In genomic region chr13:35676921-35677320, GRCm38 (mm10) we compare ENCODE assay signal across 30 mouse cellular contexts. TPM values are rescaled to one million over a fixed set of nuclear protein-coding genes. Genes with fewer than 3 reads are reported as not detected.
DNase-seq lines count a peak whose midpoint lies in the region; ATAC-seq and TF ChIP-seq lines count a peak whose summit lies in the region.
"Had no signal": no experiment of that assay in that cellular context is flagged by ENCODE, and none has a peak within 500 bp of the region (broad histone marks: within the 10 kb centered on the region; RNA-seq: fewer than 3 reads in every experiment).

No protein-coding gene starts in this region.

- no peak for TF ChIP-seq CTCF in stomach, postnatal 0 days (IDR thresholded peaks at IDR 0.05; ENCODE audit: low read depth)

- H3K4me1 ChIP-seq in stomach, embryonic 15.5 days, result no peaks in the 10 kb centered on the region
- no peaks in the 10 kb centered on the region for H3K4me1 ChIP-seq in stomach, postnatal 0 days (replicated peaks; ENCODE audit: control insufficient read depth, insufficient read depth)
- peaks cover 77% of the 10 kb centered on the region for H3K4me1 ChIP-seq in erythroblast, embryonic 14.5 days (ENCODE audit: control insufficient read depth)
- peaks cover 60% of the 10 kb centered on the region for H3K4me1 ChIP-seq in liver, embryonic 13.5 days (replicated peaks)
- H3K4me1 ChIP-seq: heart, embryonic 15.5 days; hindbrain, embryonic 10.5 days; midbrain, embryonic 13.5 days had no signal

- no peaks in the 10 kb centered on the region for H3K27me3 ChIP-seq in stomach, embryonic 15.5 days (replicated peaks)
- no peaks in the 10 kb centered on the region for H3K27me3 ChIP-seq in stomach, postnatal 0 days (ENCODE audit: control insufficient read depth, insufficient read depth, low read length)
- H3K27me3 ChIP-seq in erythroblast, embryonic 14.5 days (ENCODE audit: control insufficient read depth), result no peaks in the 10 kb centered on the region
- H3K27me3 ChIP-seq in liver, embryonic 13.5 days, result no peaks in the 10 kb centered on the region
- H3K27me3 ChIP-seq: CH12.LX; embryonic facial prominence, embryonic 15.5 days; heart, embryonic 15.5 days; limb, embryonic 12.5 days; midbrain, embryonic 13.5 days had no signal

- 94% methylated on average over 1 of the region's 1 CpGs for WGBS in stomach, embryonic 15.5 days
- 85% methylated on average over 1 of the region's 1 CpGs for WGBS in stomach, postnatal 0 days
- 86% methylated on average over 1 of the region's 1 CpGs for WGBS in liver, embryonic 13.5 days (ENCODE audit: insufficient replicate concordance)

- no peak overlapping the region for H3K4me2 ChIP-seq in stomach, embryonic 15.5 days
- no peak overlapping the region for H3K4me2 ChIP-seq in stomach, postnatal 0 days (replicated peaks; ENCODE audit: low read depth)
- peak overlapping the region; percentile 49 for H3K4me2 ChIP-seq in liver, embryonic 13.5 days
- H3K4me2 ChIP-seq: embryonic facial prominence, embryonic 15.5 days; heart, embryonic 15.5 days; limb, embryonic 12.5 days; midbrain, embryonic 13.5 days had no signal

- TF ChIP-seq EP300 in stomach, postnatal 0 days (optimal IDR thresholded peaks at IDR 0.05), result no peak

- no peak overlapping the region for H3K4me3 ChIP-seq in stomach, embryonic 15.5 days (replicated peaks)
- H3K4me3 ChIP-seq in stomach, postnatal 0 days (ENCODE audit: low read depth, low read length), result no peak overlapping the region
- peak overlapping the region; percentile 39 for H3K4me3 ChIP-seq in erythroblast, embryonic 14.5 days (replicated peaks)
- peak overlapping the region; percentile 21; the same call in 1 of the 2 replicates for H3K4me3 ChIP-seq in liver, embryonic 13.5 days (replicated peaks)
- H3K4me3 ChIP-seq: embryonic facial prominence, embryonic 15.5 days; heart, adult 2 months; heart, embryonic 15.5 days; hindbrain, embryonic 10.5 days; layer of hippocampus, adult 2 months; limb, embryonic 12.5 days; midbrain, embryonic 13.5 days had no signal

- DNase-seq in stomach, postnatal 0 days (ENCODE audit: low spot score), result no peak
- DNase-seq in liver, embryonic 13.5 days, result peak; percentile 17
- no peak for DNase-seq in layer of hippocampus, postnatal 10 days (ENCODE audit: low spot score in 2 of 2)
- DNase-seq in frontal cortex, postnatal 10 days (ENCODE audit: low spot score in 2 of 2), result no peak
- DNase-seq in right cerebral cortex, adult 2 months (ENCODE audit: low spot score in 2 of 2), result no peak
- DNase-seq: adrenal gland, adult 8-10 months; B cell, adult 2 months; cerebellum, adult 9-10 months; forebrain, postnatal 0 days; gastrocnemius, postnatal 25 days; heart, adult 2 months; kidney, adult 18-20 months; kidney, postnatal 25 days; layer of hippocampus, postnatal 36 days; lung, adult 2 months; lung, postnatal 14 days; right cerebral cortex, postnatal 25 days; thymus, postnatal 36 days had no signal

- no peak overlapping the region for H3K9ac ChIP-seq in stomach, embryonic 15.5 days
- H3K9ac ChIP-seq in stomach, postnatal 0 days (ENCODE audit: low read length), result no peak overlapping the region
- no peak overlapping the region for H3K9ac ChIP-seq in liver, embryonic 13.5 days
- H3K9ac ChIP-seq: embryonic facial prominence, embryonic 15.5 days; forebrain, postnatal 0 days; heart, embryonic 15.5 days; limb, embryonic 12.5 days; midbrain, embryonic 13.5 days had no signal

- ATAC-seq in stomach, embryonic 15.5 days (ENCODE audit: insufficient read depth, low FRiP score, low read depth), result peak; percentile 33; the same call in 1 of the 2 replicates
- ATAC-seq in stomach, postnatal 0 days (ENCODE audit: low FRiP score, low TSS enrichment), result no peak
- ATAC-seq in liver, embryonic 13.5 days (ENCODE audit: low read depth), result peak; percentile 34
- ATAC-seq: activated CD4-positive, CD25-positive, alpha-beta regulatory T cell, adult 4 months; forebrain, postnatal 0 days; hindbrain, postnatal 0 days; midbrain, embryonic 13.5 days had no signal

- no peak overlapping the region for H3K27ac ChIP-seq in stomach, embryonic 15.5 days
- H3K27ac ChIP-seq in stomach, postnatal 0 days (replicated peaks), result no peak overlapping the region
- H3K27ac ChIP-seq in liver, embryonic 13.5 days, result peak overlapping the region; percentile 100
- H3K27ac ChIP-seq: embryonic facial prominence, embryonic 15.5 days; heart, adult 2 months; heart, embryonic 15.5 days; hindbrain, embryonic 10.5 days; hindbrain, postnatal 0 days; layer of hippocampus, adult 2 months; limb, embryonic 12.5 days; midbrain, embryonic 13.5 days had no signal

- no peaks in the 10 kb centered on the region for H3K36me3 ChIP-seq in stomach, embryonic 15.5 days
- no peaks in the 10 kb centered on the region for H3K36me3 ChIP-seq in stomach, postnatal 0 days (ENCODE audit: control insufficient read depth, insufficient read depth, low read length)
- peaks cover 9% of the 10 kb centered on the region for H3K36me3 ChIP-seq in erythroblast, embryonic 14.5 days (ENCODE audit: control insufficient read depth)
- no peaks in the 10 kb centered on the region for H3K36me3 ChIP-seq in liver, embryonic 13.5 days
- H3K36me3 ChIP-seq: embryonic facial prominence, embryonic 15.5 days; G1E; heart, embryonic 15.5 days; hindbrain, embryonic 10.5 days; limb, embryonic 12.5 days; midbrain, embryonic 13.5 days had no signal

- H3K9me3 ChIP-seq in stomach, embryonic 15.5 days, result no peaks in the 10 kb centered on the region
- no peaks in the 10 kb centered on the region for H3K9me3 ChIP-seq in stomach, postnatal 0 days (ENCODE audit: control insufficient read depth, low read length)
- H3K9me3 ChIP-seq in erythroblast, embryonic 14.5 days (ENCODE audit: control insufficient read depth, low read length), result peaks cover 3% of the 10 kb centered on the region
- H3K9me3 ChIP-seq in liver, embryonic 13.5 days (replicated peaks), result no peaks in the 10 kb centered on the region
- H3K9me3 ChIP-seq: embryonic facial prominence, embryonic 15.5 days; G1E; heart, embryonic 15.5 days; hindbrain, embryonic 10.5 days; limb, embryonic 12.5 days; midbrain, embryonic 13.5 days had no signal

RNA-seq across cellular contexts. Expression of gene Cdyl, which starts 17.3 kb away (rescaled TPM):
- polyA plus RNA-seq in stomach, embryonic 15.5 days (2015; fragmentation: Nextera tagmentation; extraction: Ambion mirVana), result 11.2 and 12.1 TPM in 2 replicates
- 6.6 and 6.9 TPM in 2 replicates for polyA plus RNA-seq in stomach, postnatal 0 days (2015; fragmentation: Nextera tagmentation; extraction: Ambion mirVana)
- 1.7 and 2.3 TPM in 2 replicates for polyA plus RNA-seq in erythroblast, embryonic 14.5 days (2012)
- polyA plus RNA-seq in liver, embryonic 13.5 days (2015; fragmentation: Nextera tagmentation; extraction: Ambion mirVana), result 10.3 TPM in 2 replicates
- total RNA-seq in layer of hippocampus, postnatal 10 days (2021), result 10 to 100 TPM; 11.8 to 11.9 TPM

Comparison
In these comparisons a context has a peak if more than half of its experiments do, and no peak if none do; other contexts are left out.
1. H3K4me3 ChIP-seq: peak in erythroblast, embryonic 14.5 days (single experiment) and liver, embryonic 13.5 days (single experiment); none in stomach, embryonic 15.5 days (single experiment) and stomach, postnatal 0 days (single experiment).